Mouse (Mus musculus) forebrain, embryonic 11.5 days (tissue): ENCODE results near the gene Kin. TPM values are rescaled to one million over a fixed set of nuclear protein-coding genes. Genes with fewer than 3 reads are reported as not detected.

Experiments
- polyA plus RNA-seq: library from polyadenylated mRNA; unstranded; fragments of >200 nt; fragmentation: Nextera tagmentation; extraction: Ambion mirVana; gene quantifications from 2 replicates; pipeline ENCODE4 v1.2.1, GENCODE M21; 2014

Gene Kin
- polyA plus RNA-seq, 1 experiment from 2014 or later = 40.4 TPM

Other genes with a start within 250 kb of the Kin start
- gene 4930412O13Rik, start 199.3 kb upstream of the Kin start, polyA plus RNA-seq = not detected in 2 replicates
- not detected in 2 replicates for gene 9230102O04Rik, start 191.1 kb upstream of the Kin start, polyA plus RNA-seq
- gene Gata3, start 190.6 kb upstream of the Kin start, polyA plus RNA-seq = 3.4 and 4.2 TPM in 2 replicates
- gene Taf3, start 32.0 kb upstream of the Kin start, polyA plus RNA-seq = 18.8 and 19.4 TPM in 2 replicates
- 474 and 504 TPM in 2 replicates for gene Atp5c1, start 83 bp upstream of the Kin start, polyA plus RNA-seq
- 0.12 and 0.16 TPM in 2 replicates for gene Itih2, start 50.8 kb downstream of the Kin start, polyA plus RNA-seq
- 3.5 and 3.7 TPM in 2 replicates for gene Itih5, start 73.0 kb downstream of the Kin start, polyA plus RNA-seq